Mouse (Mus musculus) small intestine, adult 2 months (tissue): ENCODE data around the gene Catsper1. TPM values are rescaled to one million over a fixed set of nuclear protein-coding genes. Genes with fewer than 3 reads are reported as not detected.
A peak's percentile ranks its signal among the peaks of the same experiment; 100 is the strongest.

Experiments used
- H3K27ac ChIP-seq: fragments of 200-500 bp; 2 replicates; pipeline ENCODE4 v1.5.1; 2012; ENCODE audit warnings: low read depth, low read length, control low read depth, inconsistent platforms; ENCODE audit not compliant: insufficient read depth
- H3K27me3 ChIP-seq: fragments of 200-500 bp; 2 replicates; pipeline ENCODE4 v1.6.1; 2012; ENCODE audit warnings: mild to moderate bottlenecking, moderate library complexity, low read length, inconsistent platforms; ENCODE audit not compliant: control insufficient read depth, insufficient read depth
- H3K36me3 ChIP-seq: fragments of 200-500 bp; 2 replicates; pipeline ENCODE4 v1.6.1; 2012; ENCODE audit warnings: mild to moderate bottlenecking, low read length, control low read depth, inconsistent platforms; ENCODE audit not compliant: control insufficient read depth, insufficient read depth
- H3K4me1 ChIP-seq: fragments of 200-500 bp; 2 replicates; pipeline ENCODE4 v1.6.1; 2012; ENCODE audit warnings: low read length, inconsistent platforms, mixed read lengths; ENCODE audit not compliant: control insufficient read depth, insufficient read depth, insufficient read length
- H3K4me3 ChIP-seq: fragments of 200-500 bp; 2 replicates; pipeline ENCODE4 v1.5.1; 2012; ENCODE audit warnings: low read depth, mild to moderate bottlenecking, control low read depth, inconsistent platforms, low read length, moderate library complexity
- CTCF ChIP-seq: fragments of 200-500 bp; IDR thresholded peaks from 2 replicates; pipeline ENCODE4 v1.5.1; 2012; ENCODE audit warnings: low read depth, mild to moderate bottlenecking, control low read depth, inconsistent platforms, low read length, moderate library complexity, mixed read lengths; ENCODE audit not compliant: insufficient replicate concordance, insufficient read length; ENCODE audit errors: extremely low read depth
- POLR2A ChIP-seq: fragments of 200-500 bp; IDR thresholded peaks from 2 replicates; pipeline ENCODE4 v1.6.1; 2012; ENCODE audit warnings: low read depth, mild to moderate bottlenecking, control low read depth, inconsistent platforms, low read length, moderate library complexity
- WGBS: fragments of 180-500 bp; shearing (Covaris S2); methylation state at CpG from one replicate; pipeline ENCODE4 v1.1.7; 2018; 5-methylcytosine and 5-hydroxymethylcytosine counted together
- polyA plus RNA-seq: library from polyadenylated mRNA; depleted of rRNA; stranded (reverse); fragments of >200 nt; gene quantifications from 2 replicates; pipeline ENCODE4 v1.2.3, GENCODE M21; 2012; rRNA removed

Catsper1 gene
- polyA plus RNA-seq, 1 experiment, result not detected

DNA sequence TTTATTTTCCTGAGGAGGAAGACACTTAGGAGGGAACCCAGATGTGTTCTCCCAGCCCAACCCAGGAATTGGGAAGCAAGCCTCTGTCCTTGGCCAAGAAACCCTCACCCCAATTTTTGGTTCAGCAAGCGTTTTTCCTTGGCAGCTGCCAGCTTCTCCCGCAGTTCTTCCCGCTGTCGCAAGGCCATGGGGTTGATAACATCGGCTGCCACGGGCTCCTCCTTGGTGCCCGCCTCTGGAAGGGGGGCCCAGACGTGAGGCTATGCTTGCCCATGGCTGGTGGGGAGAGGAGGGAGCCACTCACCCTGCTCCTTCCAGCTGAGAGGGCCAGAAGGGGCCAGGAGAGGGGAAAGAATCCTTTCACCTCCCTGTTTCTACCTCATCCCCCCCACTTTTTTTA, 49.2 kb downstream of the Catsper1 start:
- no peak overlapping the region for H3K27ac ChIP-seq
- no peaks in the 10 kb centered on the region for H3K27me3 ChIP-seq
- peaks cover 5% of the 10 kb centered on the region; the same call in 1 of the 2 replicates for H3K4me1 ChIP-seq
- H3K36me3 ChIP-seq, result peaks cover 51% of the 10 kb centered on the region
- no peak overlapping the region for H3K4me3 ChIP-seq
- no peak for TF ChIP-seq CTCF
- TF ChIP-seq POLR2A, result no peak
- 88% methylated on average over 8 of the region's 8 CpGs for WGBS

GRCm38 (mm10) chr19:5388011-5388441, 52.5 kb downstream of the Catsper1 start:
- under 1% methylated on average over 43 of the region's 43 CpGs for WGBS
- no peak for TF ChIP-seq CTCF
- TF ChIP-seq POLR2A, result no peak
- Histone ChIP-seq H3K4me1 (peaks cover 11% of the 10 kb centered on the region; the same call in 1 of the 2 replicates), H3K27me3 (no peaks in the 10 kb centered on the region), H3K36me3 (peaks cover 19% of the 10 kb centered on the region), H3K27ac (peak overlapping the region; percentile 63), H3K4me3 (peak overlapping the region; percentile 95)

DNA sequence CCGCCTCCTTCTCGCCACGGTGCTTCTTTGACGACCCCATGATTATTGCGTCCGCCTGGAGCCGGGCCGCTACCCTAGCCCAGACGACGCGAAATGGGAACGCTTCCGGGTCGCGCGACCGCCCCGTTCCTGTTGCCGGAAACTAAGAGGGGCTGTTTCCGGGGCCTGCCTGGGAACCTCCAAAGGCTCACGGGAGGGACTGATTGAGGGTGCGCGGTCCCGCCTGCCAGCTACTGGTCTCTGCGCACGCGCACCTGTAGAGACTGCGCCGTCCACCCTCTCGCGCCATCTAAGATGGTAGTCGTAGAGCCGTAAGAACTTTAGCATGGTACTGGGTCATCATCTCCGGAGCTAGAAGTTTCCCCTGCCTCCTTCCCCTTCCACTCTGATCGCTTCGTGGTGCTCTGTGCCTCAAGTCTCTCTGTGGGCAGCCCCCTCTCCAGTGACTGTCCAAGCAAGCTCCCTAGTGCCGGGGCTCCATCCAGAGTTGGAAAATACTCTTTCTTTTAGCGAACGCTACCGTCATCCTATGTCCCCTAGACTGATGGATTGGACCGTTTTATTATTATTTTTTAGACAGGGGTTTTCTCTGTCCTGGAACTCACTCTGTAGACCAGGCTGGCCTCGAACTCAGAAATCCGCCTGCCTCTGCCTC, 53.2 kb downstream of the Catsper1 start, which contains the start of gene Sart1:
Gene Sart1, minus strand, starts transcription at position 116 of the 655 bp plus-strand sequence.
- Histone ChIP-seq H3K27me3 (no peaks in the 10 kb centered on the region), H3K27ac (peak within 1 kb of the TSS; percentile 93), H3K4me1 (peaks cover 11% of the 10 kb centered on the region; the same call in 1 of the 2 replicates), H3K4me3 (peak within 1 kb of the TSS; percentile 95), H3K36me3 (peaks cover 12% of the 10 kb centered on the region)
- TF ChIP-seq CTCF (no peak), POLR2A (peak; percentile 85; the same call in 1 of the 2 replicates)
- under 1% methylated on average over 43 of the region's 43 CpGs for WGBS

DNA sequence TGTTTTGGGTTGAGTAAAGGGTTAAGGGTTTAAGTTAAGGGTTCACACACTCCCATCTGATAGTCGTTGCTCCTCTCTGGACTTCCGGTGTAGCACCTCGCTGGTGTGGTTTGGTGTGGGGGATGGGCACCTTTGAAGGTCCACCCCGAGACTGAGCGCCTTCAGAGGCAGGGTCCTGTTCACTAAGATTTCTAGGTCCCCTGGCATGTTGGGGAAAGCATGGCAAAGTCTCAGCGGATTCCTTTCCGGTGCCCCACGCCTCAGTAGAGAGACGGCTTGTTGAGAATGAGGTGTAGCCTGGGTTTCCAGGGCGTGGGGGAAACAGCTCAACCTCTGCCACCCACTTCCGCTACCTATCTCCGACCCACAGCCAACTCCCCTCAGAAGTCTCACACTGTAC, 54.1 kb downstream of the Catsper1 start:
- Histone ChIP-seq H3K36me3 (peaks cover 2% of the 10 kb centered on the region), H3K27me3 (no peaks in the 10 kb centered on the region), H3K4me3 (peak overlapping the region; percentile 95), H3K27ac (peak overlapping the region; percentile 93), H3K4me1 (peaks cover 11% of the 10 kb centered on the region; the same call in 1 of the 2 replicates)
- TF ChIP-seq CTCF (no peak), POLR2A (peak; percentile 29; the same call in 1 of the 2 replicates)
- 4% methylated on average over 12 of the region's 12 CpGs for WGBS

DNA sequence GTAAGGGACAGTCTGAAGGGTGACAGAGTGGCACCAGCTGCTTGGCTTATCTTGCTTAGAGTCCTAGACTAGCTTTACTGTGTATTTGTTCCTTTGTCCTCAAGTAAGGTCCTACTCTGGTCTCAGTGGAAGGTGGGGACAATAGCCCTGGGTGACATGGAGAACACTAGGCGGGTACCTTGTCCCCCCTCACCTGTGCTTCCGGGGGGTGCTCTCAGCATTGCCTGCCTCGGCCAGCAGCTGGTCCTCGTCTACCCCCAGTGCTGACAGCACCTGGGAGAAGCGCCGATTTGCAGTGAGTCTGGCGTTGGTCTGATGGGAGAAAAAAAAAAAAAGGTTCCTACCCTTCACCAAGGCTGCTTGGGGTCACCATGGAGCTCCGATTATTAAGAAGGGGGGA, 54.9 kb downstream of the Catsper1 start:
- H3K27ac ChIP-seq, result peak overlapping the region; percentile 93
- peaks cover 11% of the 10 kb centered on the region; the same call in 1 of the 2 replicates for H3K4me1 ChIP-seq
- H3K4me3 ChIP-seq, result no peak overlapping the region
- H3K27me3 ChIP-seq, result no peaks in the 10 kb centered on the region
- no peak for TF ChIP-seq CTCF
- no peak for TF ChIP-seq POLR2A
- no peaks in the 10 kb centered on the region; the same call in 1 of the 2 replicates for H3K36me3 ChIP-seq
- WGBS, result 54% methylated on average over 8 of the region's 8 CpGs

- TF ChIP-seq POLR2A, result no peak
- no peak for TF ChIP-seq CTCF
- Histone ChIP-seq H3K4me3 (no peak overlapping the region), H3K36me3 (no peaks in the 10 kb centered on the region), H3K27ac (no peak overlapping the region), H3K27me3 (no peaks in the 10 kb centered on the region), H3K4me1 (peaks cover 11% of the 10 kb centered on the region; the same call in 1 of the 2 replicates)
- WGBS, result 22% methylated on average over 4 of the region's 4 CpGs
Observed at GRCm38 (mm10) chr19:5392892-5393291, 57.4 kb downstream of the Catsper1 start.

Other genes starting within 250 kb of the Catsper1 start
- 155 and 252 TPM in 2 replicates for gene Yif1a, start 247.2 kb upstream of the Catsper1 start, polyA plus RNA-seq
- gene Cnih2, start 237.2 kb upstream of the Catsper1 start, polyA plus RNA-seq, result 1.3 and 1.5 TPM in 2 replicates
- 139 and 243 TPM in 2 replicates for gene Rab1b, start 228.7 kb upstream of the Catsper1 start, polyA plus RNA-seq
- 11.4 and 19.8 TPM in 2 replicates for gene Klc2, start 217.2 kb upstream of the Catsper1 start, polyA plus RNA-seq
- gene Pacs1, start 62.6 kb upstream of the Catsper1 start, polyA plus RNA-seq, result 5.9 and 8.9 TPM in 2 replicates
- 37.2 and 66.7 TPM in 2 replicates for gene Sf3b2, start 40.3 kb upstream of the Catsper1 start, polyA plus RNA-seq
- gene Gal3st3, start 37.4 kb upstream of the Catsper1 start, polyA plus RNA-seq, result 0.04 TPM in 1 of 2 replicates, not detected in the other
- 226 and 874 TPM in 2 replicates for gene Cst6, start 13.8 kb downstream of the Catsper1 start, polyA plus RNA-seq
- 11.8 and 27.0 TPM in 2 replicates for gene Eif1ad, start 31.0 kb downstream of the Catsper1 start, polyA plus RNA-seq
- 63.6 and 100 TPM in 2 replicates for gene Banf1, start 31.4 kb downstream of the Catsper1 start, polyA plus RNA-seq
- gene Sart1, start 53.0 kb downstream of the Catsper1 start, polyA plus RNA-seq, result 7.3 and 27.7 TPM in 2 replicates
- gene Tsga10ip, start 66.8 kb downstream of the Catsper1 start, polyA plus RNA-seq, result 1.4 and 8.3 TPM in 2 replicates
- gene Drap1, start 89.2 kb downstream of the Catsper1 start, polyA plus RNA-seq, result 32.9 and 63.2 TPM in 2 replicates
- gene AI837181, start 89.4 kb downstream of the Catsper1 start, polyA plus RNA-seq, result 41.8 and 76.3 TPM in 2 replicates
- 0.91 and 2.6 TPM in 2 replicates for gene Fosl1, start 111.8 kb downstream of the Catsper1 start, polyA plus RNA-seq
- gene Ccdc85b, start 122.2 kb downstream of the Catsper1 start, polyA plus RNA-seq, result 3.3 and 4.4 TPM in 2 replicates
- 72.5 and 143 TPM in 2 replicates for gene Fibp, start 124.9 kb downstream of the Catsper1 start, polyA plus RNA-seq
- 8.2 and 10.2 TPM in 2 replicates for gene Ctsw, start 132.8 kb downstream of the Catsper1 start, polyA plus RNA-seq
- 22.4 and 26.5 TPM in 2 replicates for gene Efemp2, start 138.2 kb downstream of the Catsper1 start, polyA plus RNA-seq
- 19.9 and 29.1 TPM in 2 replicates for gene Mus81, start 152.7 kb downstream of the Catsper1 start, polyA plus RNA-seq
- 320 and 703 TPM in 2 replicates for gene Cfl1, start 154.7 kb downstream of the Catsper1 start, polyA plus RNA-seq
- gene 1700020D05Rik, start 168.0 kb downstream of the Catsper1 start, polyA plus RNA-seq, result 0.19 TPM in 1 of 2 replicates, not detected in the other
- 1.7 and 3.2 TPM in 2 replicates for gene Snx32, start 174.8 kb downstream of the Catsper1 start, polyA plus RNA-seq
- gene Ovol1, start 224.9 kb downstream of the Catsper1 start, polyA plus RNA-seq, result 28.5 and 55.3 TPM in 2 replicates
- 20.2 and 37.1 TPM in 2 replicates for gene Ap5b1, start 232.3 kb downstream of the Catsper1 start, polyA plus RNA-seq